Mouse (Mus musculus): ENCODE measurements around the gene Syt11. TPM values are rescaled to one million over a fixed set of nuclear protein-coding genes. Genes with fewer than 3 reads are reported as not detected.
"Not testable (repeated sequence)": the region's sequence is repeated elsewhere in the genome, so short reads cannot be mapped to it uniquely, and the experiment has no call there.

Gene Syt11
- 20.3 and 22.2 TPM in 2 replicates for polyA plus RNA-seq (2015; fragmentation: Nextera tagmentation; extraction: Ambion mirVana)

GRCm38 (mm10) chr3:88774939-88775841 lies at the start of gene Syt11:
TSS of gene Syt11 (minus strand) at chr3:88775164.
- not testable (repeated sequence) for H3K27ac ChIP-seq; H3K27me3 ChIP-seq (replicated peaks); H3K36me3 ChIP-seq; H3K9me3 ChIP-seq; H3K4me1 ChIP-seq (replicated peaks)
- Histone ChIP-seq H3K4me2 (replicated peaks) (peak within 1 kb of the TSS; percentile 49), H3K4me3 (replicated peaks) (peak within 1 kb of the TSS; percentile 39), H3K9ac (peak within 1 kb of the TSS; percentile 28)
- ATAC-seq, result peak; percentile 81
- 3% methylated on average over 44 of the region's 51 CpGs for WGBS

- H3K27me3 ChIP-seq (replicated peaks), result no peaks in the 10 kb centered on the region
- 90% methylated on average over 5 of the region's 5 CpGs for WGBS
- no peak overlapping the region for H3K9ac ChIP-seq
- peaks cover 7% of the 10 kb centered on the region; the same call in 1 of the 2 replicates for H3K36me3 ChIP-seq
- no peak for ATAC-seq
- H3K4me1 ChIP-seq (replicated peaks), result no peaks in the 10 kb centered on the region
- H3K27ac ChIP-seq, result no peak overlapping the region
- H3K9me3 ChIP-seq, result no peaks in the 10 kb centered on the region
- no peak overlapping the region for H3K4me3 ChIP-seq (replicated peaks)
- H3K4me2 ChIP-seq (replicated peaks), result no peak overlapping the region
Observed at GRCm38 (mm10) chr3:88803910-88804540, 29.1 kb upstream of the Syt11 start.

- not testable (repeated sequence) for H3K4me1 ChIP-seq (replicated peaks); H3K27me3 ChIP-seq (replicated peaks); H3K4me2 ChIP-seq (replicated peaks); H3K9me3 ChIP-seq; H3K9ac ChIP-seq; H3K36me3 ChIP-seq; ATAC-seq; H3K4me3 ChIP-seq (replicated peaks); H3K27ac ChIP-seq
- 93% methylated on average over 6 of the region's 6 CpGs for WGBS
Observed at GRCm38 (mm10) chr3:88797507-88797906, 22.5 kb upstream of the Syt11 start.

GRCm38 (mm10) chr3:88788033-88788432 lies 13.1 kb upstream of the Syt11 start:
- not testable (repeated sequence) for H3K4me3 ChIP-seq (replicated peaks); H3K9ac ChIP-seq; H3K27ac ChIP-seq; H3K27me3 ChIP-seq (replicated peaks); H3K4me2 ChIP-seq (replicated peaks); H3K36me3 ChIP-seq; H3K9me3 ChIP-seq; H3K4me1 ChIP-seq (replicated peaks); ATAC-seq
- WGBS, result 86% methylated on average over 1 of the region's 4 CpGs

GRCm38 (mm10) chr3:88786805-88787204 lies 11.8 kb upstream of the Syt11 start:
- not testable (repeated sequence) for ATAC-seq

GRCm38 (mm10) chr3:88786323-88786722 lies 11.4 kb upstream of the Syt11 start:
- not testable (repeated sequence) for ATAC-seq
- 89% methylated on average over 1 of the region's 4 CpGs for WGBS

More at GRCm38 (mm10) chr3:88786805-88787204, 11.8 kb upstream of the Syt11 start:
- not testable (repeated sequence) for H3K4me1 ChIP-seq (replicated peaks); H3K4me2 ChIP-seq (replicated peaks); H3K9ac ChIP-seq; H3K36me3 ChIP-seq; H3K4me3 ChIP-seq (replicated peaks); H3K27me3 ChIP-seq (replicated peaks); H3K9me3 ChIP-seq; H3K27ac ChIP-seq
- WGBS, result no CpG with 5 or more reads among the region's 8 CpGs

GRCm38 (mm10) chr3:88784889-88785288 lies 9.9 kb upstream of the Syt11 start:
- Histone ChIP-seq H3K9me3 (no peaks in the 10 kb centered on the region), H3K27me3 (replicated peaks) (no peaks in the 10 kb centered on the region), H3K36me3 (0 out of 2 replicates have a peak, but pooled peaks cover 3% of the 10 kb centered on the region), H3K4me2 (replicated peaks) (no peak overlapping the region), H3K9ac (no peak overlapping the region), H3K4me1 (replicated peaks) (no peaks in the 10 kb centered on the region), H3K4me3 (replicated peaks) (no peak overlapping the region), H3K27ac (no peak overlapping the region)
- WGBS, result 88% methylated on average over 5 of the region's 5 CpGs
- ATAC-seq, result no peak

More at GRCm38 (mm10) chr3:88786323-88786722, 11.4 kb upstream of the Syt11 start:
- H3K9me3 ChIP-seq; H3K27me3 ChIP-seq (replicated peaks); H3K27ac ChIP-seq; H3K4me1 ChIP-seq (replicated peaks); H3K9ac ChIP-seq; H3K4me3 ChIP-seq (replicated peaks); H3K36me3 ChIP-seq; H3K4me2 ChIP-seq (replicated peaks): not testable (repeated sequence)

GRCm38 (mm10) chr3:88773163-88773562 lies 1.8 kb downstream of the Syt11 start:
- H3K9ac ChIP-seq, result not testable (repeated sequence)

GRCm38 (mm10) chr3:88772399-88772798 lies 2.6 kb downstream of the Syt11 start:
- H3K4me2 ChIP-seq (replicated peaks), result peak overlapping the region; percentile 36
- not testable (repeated sequence) for H3K36me3 ChIP-seq; H3K27ac ChIP-seq; H3K4me1 ChIP-seq (replicated peaks); H3K9ac ChIP-seq; H3K4me3 ChIP-seq (replicated peaks); H3K9me3 ChIP-seq; H3K27me3 ChIP-seq (replicated peaks)
- 2% methylated on average over 19 of the region's 19 CpGs for WGBS
- ATAC-seq, result peak; percentile 68

More at GRCm38 (mm10) chr3:88773163-88773562, 1.8 kb downstream of the Syt11 start:
- 69% methylated on average over 6 of the region's 6 CpGs for WGBS
- H3K4me2 ChIP-seq (replicated peaks); H3K27me3 ChIP-seq (replicated peaks); H3K27ac ChIP-seq; H3K9me3 ChIP-seq; ATAC-seq; H3K4me1 ChIP-seq (replicated peaks); H3K36me3 ChIP-seq; H3K4me3 ChIP-seq (replicated peaks): not testable (repeated sequence)

- 7% methylated on average over 3 of the region's 6 CpGs for WGBS
- peak overlapping the region; percentile 56 for H3K4me2 ChIP-seq (replicated peaks)
- H3K36me3 ChIP-seq; H3K27me3 ChIP-seq (replicated peaks); H3K9ac ChIP-seq; H3K9me3 ChIP-seq; H3K4me1 ChIP-seq (replicated peaks): not testable (repeated sequence)
- H3K4me3 ChIP-seq (replicated peaks), result peak overlapping the region; percentile 27
- 0 out of 2 replicates have a peak overlapping the region, but pooled peaks have one; percentile 13 for H3K27ac ChIP-seq
- peak; percentile 18; the same call in 1 of the 2 replicates for ATAC-seq
Observed at GRCm38 (mm10) chr3:88771941-88772280, 3.1 kb downstream of the Syt11 start.

GRCm38 (mm10) chr3:88771189-88771940 lies 3.6 kb downstream of the Syt11 start:
- H3K9ac ChIP-seq, result not testable (repeated sequence)
- WGBS, result 1% methylated on average over 20 of the region's 28 CpGs

GRCm38 (mm10) chr3:88762401-88762831 lies 12.5 kb downstream of the Syt11 start:
- Histone ChIP-seq H3K4me1 (replicated peaks) (peaks cover 11% of the 10 kb centered on the region), H3K4me2 (replicated peaks) (no peak overlapping the region), H3K36me3 (no peaks in the 10 kb centered on the region), H3K9me3 (no peaks in the 10 kb centered on the region), H3K27ac (no peak overlapping the region), H3K4me3 (replicated peaks) (no peak overlapping the region), H3K27me3 (replicated peaks) (no peaks in the 10 kb centered on the region), H3K9ac (no peak overlapping the region)
- no peak for ATAC-seq
- 62% methylated on average over 6 of the region's 6 CpGs for WGBS

More at GRCm38 (mm10) chr3:88771189-88771940, 3.6 kb downstream of the Syt11 start:
- Histone ChIP-seq H3K27ac (0 out of 2 replicates have a peak overlapping the region, but pooled peaks have one; percentile 13), H3K4me3 (replicated peaks) (peak overlapping the region; percentile 27), H3K4me2 (replicated peaks) (peak overlapping the region; percentile 56)
- not testable (repeated sequence) for H3K27me3 ChIP-seq (replicated peaks); H3K4me1 ChIP-seq (replicated peaks); H3K36me3 ChIP-seq; H3K9me3 ChIP-seq
- ATAC-seq, result peak; percentile 76
